Mouse (Mus musculus): ENCODE results near the gene Capn13. TPM values are rescaled to one million over a fixed set of nuclear protein-coding genes. Genes with fewer than 3 reads are reported as not detected.

Capn13 gene
- not detected in 4 replicates for total RNA-seq (2023; ENCODE audit: inconsistent age)

GRCm38 (mm10) chr17:73400862-73401261 is at the start of gene Capn13:
Gene Capn13, minus strand, starts transcription at chr17:73400866.

Measured in B cell, adult (primary cell).